Mouse (Mus musculus) neural tube, embryonic 10.5 days (tissue): ENCODE measurements at regions not wholly inside any gene's neighbourhood (a gene's known extent, or its start where the extent isn't known, plus 50 kb on each side); places are given as distances from the start of the nearest gene placed in this dataset.
A peak's percentile ranks its signal among the peaks of the same experiment; 100 is the strongest.
"Not testable (repeated sequence)": the region's sequence is repeated elsewhere in the genome, so short reads cannot be mapped to it uniquely, and the experiment has no call there.

Experiments
- DNase-seq: peaks from one replicate; pipeline ENCODE4 v3.0.0-alpha.2; 2017; ENCODE audit warnings: low spot score; ENCODE audit errors: extremely low spot score

DNA sequence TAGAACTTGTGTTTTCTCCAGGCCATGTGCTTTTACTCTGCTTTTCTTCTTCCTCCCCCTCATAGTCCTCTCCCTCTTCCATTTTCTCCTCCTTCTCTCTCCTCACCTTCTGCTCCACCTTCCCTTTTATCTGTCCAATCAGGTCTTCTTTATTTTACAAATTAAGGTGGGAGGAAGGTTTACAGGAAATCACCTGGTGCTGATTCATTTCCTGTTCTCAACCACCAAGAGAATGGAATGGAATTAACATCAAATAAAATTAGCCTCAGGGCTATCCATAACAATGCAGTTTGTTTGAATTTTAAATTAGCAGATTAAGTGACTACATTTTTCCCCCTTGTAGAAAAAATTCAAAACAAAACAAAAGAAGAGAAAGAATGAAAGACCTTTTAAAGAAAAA, 414.3 kb upstream of the Slc39a10 start:
- no peak for DNase-seq

DNA sequence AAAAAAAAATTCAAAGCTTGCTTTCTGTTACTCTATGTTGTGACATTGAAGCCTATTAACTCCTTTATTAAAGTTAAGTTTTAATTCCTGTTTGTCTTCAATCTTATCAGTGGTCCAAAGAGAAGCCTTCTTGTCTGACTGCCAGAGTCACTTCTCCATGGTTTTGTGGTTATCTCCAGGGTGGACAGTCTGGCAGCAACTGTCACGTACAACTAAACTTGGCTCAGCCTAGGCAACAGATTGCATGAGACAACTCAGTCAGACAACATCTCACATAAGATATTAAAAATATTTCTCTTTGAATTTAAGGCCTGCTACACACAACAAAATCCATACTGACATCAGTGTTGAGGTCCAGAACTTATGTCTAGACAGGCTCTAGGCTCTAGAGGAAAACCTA, 406.7 kb upstream of the Slc39a10 start:
- DNase-seq = no peak

DNA sequence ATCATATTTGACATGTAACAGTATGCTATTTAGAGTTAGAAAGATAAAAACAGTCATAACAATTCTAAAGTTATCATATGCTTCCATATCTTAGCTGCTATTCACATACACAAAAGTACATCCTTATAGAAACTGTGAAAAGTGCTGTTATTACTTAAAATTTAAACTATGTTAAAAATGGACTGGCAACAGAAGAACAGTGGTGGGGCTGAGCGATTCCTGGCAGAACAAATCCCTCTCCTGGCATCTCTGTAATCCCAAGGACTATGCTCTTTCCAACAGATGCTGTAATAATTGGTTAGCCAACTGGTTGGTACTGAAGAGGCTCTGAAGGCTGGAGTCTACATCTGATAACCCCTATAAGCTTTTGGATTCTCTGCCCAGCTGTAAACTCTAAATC, 393.0 kb upstream of the Slc39a10 start:
- no peak for DNase-seq

DNA sequence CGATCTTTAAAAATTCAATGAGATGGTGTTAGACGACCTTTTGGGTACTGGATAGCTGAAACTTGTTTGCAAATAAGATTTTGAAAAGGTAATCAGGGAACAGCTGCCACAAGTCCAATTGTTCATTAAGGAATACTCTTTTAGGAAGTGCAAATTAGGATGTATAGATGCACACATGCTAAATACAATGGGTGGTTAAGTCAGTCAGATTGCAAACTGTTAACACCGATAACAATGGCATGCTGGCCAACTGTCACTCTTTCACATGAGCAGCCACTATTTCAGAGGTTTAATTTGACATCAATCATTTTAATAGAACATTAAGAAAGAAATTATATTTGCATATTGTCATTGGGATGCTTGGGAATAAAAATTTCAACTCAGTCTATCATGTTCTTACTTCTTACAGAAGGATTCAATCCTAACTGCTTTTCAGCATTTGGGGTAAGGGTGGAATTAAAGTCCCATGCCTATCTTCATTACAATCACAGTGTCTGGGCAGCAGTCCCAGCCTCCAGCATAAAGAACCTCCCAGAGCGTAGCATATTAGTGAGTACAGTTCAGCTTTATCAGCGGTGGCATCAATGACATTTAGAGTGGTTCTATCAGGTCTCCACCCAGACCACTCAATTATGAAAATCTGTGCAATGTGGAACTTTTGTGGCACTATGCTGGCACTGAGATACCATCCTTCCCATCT, 385.8 kb upstream of the Slc39a10 start:
- no peak for DNase-seq

DNA sequence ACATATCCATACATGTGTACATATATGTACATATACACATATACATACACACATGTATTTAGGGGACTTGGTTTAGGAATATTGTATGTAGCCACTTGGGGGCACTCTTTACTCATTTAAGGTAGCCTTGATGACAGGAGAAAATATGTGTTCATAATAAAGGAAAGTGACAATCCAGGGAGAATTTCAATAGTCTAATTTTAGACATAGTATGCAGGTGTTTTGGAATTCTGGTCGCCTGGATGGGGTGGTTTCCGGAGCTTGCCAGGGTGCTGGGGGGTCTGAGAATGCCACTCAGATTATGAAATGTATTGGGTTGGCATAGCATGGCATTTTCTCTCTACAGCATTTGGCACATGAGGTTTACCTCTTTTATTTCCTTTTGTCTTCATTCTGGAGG, 385.2 kb upstream of the Slc39a10 start:
- peak; percentile 14 for DNase-seq

DNA sequence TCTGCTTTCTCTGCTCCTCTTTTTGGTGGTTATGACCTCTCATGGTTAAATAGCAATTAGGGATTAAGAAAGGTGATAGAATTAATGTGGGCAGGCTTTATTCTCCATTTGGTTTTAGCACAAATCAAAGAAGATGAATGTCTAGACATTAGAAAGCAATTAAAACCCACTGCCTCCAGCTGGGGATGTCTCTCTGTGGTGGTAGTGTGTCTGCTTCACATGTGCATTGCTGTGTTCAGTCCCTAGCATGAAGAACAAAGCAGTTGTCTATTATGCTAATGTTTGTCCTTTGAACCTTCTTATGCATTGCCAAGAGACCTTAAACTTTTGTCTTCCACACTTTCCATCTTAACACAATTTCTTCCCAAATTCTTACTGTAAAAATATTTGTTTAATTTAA, 379.5 kb upstream of the Slc39a10 start:
- DNase-seq = no peak

DNA sequence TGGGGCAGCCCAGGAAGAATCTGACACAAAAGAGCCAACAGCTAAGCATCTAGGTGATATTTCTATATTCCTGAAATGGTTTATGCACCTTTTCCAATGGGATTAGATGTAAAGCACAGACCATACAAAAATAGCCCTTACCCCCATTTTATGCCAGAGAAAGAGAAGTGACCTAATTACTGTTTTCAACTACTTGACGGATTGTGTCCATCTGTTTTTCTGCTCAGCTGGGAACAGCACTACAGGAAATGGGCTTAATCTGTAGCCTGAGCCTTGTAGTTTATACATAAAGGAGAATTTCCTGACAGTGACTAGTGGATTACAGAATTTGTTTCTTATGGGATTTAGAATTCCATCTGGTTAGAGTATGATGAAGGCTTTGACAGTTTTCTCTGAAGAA, 371.0 kb upstream of the Slc39a10 start:
- no peak for DNase-seq

DNA sequence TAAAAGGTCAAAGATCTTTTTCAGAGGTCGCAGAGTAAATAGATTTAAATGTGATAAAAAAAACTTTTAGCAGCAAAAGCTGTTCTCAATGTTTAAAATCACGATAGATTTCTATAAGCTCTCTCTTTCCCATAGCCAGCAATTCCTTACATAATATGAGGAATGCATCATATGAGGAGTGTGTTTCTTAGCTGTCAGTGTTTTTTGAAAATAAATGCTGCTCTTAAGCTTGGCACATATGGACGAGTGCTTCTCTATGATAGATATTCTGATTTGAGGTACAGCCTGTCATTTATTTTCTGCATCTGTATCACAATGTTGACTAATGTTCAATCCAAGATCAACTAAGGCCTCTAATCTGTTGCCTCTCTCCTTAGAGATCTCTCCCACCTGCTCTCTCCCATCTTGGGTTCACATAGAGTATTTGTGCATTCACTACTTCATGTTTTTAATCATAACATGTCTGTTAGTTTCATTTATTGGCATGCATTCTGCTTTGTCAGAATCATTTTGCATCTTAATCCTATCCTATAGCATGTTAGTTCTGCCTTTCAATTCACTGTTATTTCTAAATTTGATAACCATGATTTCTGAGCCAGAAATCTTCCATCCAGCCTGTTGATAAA, 369.0 kb upstream of the Slc39a10 start:
- no peak for DNase-seq

DNA sequence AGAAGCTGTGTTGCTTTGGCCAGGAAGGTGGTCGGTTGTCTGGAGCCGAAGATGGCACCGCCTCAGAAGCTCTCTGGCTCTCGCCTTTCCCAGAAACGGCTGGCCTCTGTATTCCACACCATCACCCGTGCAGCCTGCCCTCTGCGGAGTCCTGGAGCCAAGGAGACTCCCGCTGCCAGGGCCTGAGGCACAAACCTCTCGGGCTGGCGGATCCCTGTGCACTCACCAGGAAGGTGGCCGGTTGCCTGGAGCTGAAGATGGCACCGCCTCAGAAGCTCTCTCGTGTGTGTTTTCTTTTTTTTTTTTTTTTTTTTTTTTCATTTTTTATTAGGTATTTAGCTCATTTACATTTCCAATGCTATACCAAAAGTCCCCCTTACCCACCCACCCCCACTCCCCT, 358.1 kb upstream of the Slc39a10 start:
- DNase-seq = not testable (repeated sequence)

DNA sequence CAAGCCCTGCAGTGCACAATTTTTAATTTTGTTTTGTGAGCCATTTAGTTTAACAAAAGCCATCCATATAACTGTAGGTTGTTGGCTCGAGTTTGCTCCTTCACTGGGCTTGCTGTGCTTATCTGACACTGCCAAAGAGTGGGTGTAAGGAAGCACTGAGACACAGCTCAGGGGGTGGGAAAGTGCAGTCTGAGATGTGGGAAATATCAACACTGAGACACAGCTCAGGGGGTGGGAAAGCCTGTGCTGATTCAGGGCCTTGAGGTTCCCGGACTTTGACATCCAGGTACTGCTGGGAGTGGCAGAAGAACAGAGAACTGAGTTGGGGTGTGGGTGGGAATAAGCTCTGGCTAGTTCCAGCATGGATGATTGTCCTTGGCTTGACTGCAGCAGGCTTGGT, 324.4 kb upstream of the Slc39a10 start:
- no peak for DNase-seq

DNA sequence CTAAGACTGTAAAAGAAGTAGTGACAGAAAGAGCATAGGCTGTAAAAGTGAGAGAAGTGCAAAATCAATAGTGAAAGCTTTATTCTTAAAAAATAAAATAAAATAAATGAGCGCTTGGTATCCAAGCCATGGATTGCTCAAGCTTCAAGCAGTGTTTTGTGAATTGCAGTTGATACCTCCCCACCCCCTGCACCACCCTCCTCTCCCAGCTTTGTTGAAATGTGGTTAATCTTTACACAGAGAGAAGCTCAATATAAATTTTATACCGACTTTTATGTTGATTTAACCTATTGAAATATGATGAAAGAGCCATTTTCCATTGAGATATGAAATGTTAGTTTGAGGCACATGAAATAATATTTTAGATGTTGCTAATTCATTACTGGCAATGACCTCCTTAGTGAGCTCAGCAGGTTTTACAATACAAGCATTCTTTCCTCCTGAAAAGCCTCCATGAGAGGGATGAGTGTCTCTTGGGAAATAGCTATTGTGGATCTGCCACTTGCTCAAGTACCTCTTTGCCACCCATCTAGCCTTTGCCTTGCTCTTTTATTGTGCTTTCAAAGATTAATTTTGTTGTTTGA, 323.9 kb upstream of the Slc39a10 start:
- DNase-seq = no peak

DNA sequence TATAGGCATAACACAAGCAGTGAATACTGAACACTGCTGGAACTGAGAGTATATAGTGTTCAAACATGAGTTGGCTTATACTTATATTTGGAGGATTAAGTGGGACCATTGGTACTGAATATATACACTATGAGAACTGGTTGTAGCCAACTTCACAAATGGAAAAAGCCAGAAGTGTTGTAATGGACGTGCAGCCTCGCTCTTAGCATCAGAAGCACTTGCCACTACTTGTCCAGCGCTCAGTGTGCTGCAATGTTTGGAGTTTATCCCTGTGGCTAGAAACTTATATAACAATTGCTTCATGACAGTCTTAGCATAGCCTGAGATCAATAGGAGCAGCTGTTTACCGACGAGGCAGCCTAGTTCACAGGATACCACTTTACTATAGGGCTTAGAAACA, 320.8 kb upstream of the Slc39a10 start:
- DNase-seq = no peak

DNA sequence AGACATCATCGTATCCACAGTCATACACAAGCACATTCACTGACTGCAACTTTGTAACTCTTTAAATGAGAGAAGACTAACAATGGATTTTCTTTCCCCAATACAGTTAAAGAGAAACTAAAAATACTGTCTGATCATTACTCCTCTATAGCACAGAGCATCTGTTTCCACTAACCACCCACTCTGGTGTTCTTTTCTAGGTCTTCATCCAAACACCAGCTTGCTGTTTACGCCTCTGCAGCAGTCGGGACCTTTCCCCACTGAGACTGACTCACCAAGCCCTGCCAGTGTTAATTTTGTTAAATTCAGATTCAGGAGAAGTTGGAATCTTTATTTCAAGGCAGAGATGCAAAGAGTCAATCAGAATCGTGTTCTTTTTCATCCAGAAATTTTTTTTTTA, 300.3 kb upstream of the Slc39a10 start:
- DNase-seq = no peak

DNA sequence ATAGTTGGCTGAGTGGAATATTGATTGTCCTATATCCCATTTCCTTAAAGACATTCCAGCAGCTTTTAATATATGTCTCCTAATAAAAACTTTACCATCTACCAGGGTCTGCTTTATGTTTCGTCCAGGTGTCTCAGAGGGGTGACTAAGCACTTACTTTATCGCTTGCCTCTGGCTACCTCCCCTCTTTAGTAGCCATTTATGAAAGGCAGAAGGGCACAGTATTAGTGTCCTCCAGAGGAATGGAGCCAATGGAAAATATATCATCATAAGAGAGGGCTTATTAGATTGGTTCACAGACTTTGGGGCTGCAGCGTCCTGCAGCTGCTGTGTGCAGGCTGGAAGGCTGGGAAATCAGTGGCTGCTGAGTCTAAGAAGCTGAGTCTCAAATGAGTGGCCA, 271.8 kb upstream of the Slc39a10 start:
- no peak for DNase-seq

DNA sequence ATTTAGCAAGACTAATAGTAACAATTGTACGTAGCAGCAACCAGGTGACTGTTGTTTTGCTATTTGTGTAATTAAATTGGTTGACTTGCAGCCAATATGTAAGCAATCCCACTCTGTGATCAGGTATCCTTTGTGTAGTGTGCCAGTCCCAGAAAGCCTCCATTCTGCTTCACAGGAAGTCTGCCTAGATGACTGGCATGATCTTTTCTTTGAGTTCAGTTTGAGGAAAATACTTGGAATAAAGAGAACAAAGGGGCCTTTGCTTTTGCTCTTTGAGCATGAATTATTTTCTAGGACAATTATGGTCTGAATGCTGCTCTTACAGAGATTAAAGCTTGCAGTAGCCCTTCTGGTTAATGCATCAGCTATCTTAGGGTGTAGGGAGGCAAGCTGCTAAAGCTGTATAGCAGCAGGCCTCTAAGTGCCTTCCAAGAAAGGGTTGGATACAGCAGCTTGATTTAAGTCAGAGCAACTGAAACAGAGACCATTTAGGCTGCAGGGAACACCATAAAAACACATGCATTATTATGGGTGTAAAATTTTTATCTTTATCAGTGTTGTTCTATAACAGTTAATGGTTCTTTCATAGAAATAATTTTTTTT, 271.3 kb upstream of the Slc39a10 start:
- no peak for DNase-seq

DNA sequence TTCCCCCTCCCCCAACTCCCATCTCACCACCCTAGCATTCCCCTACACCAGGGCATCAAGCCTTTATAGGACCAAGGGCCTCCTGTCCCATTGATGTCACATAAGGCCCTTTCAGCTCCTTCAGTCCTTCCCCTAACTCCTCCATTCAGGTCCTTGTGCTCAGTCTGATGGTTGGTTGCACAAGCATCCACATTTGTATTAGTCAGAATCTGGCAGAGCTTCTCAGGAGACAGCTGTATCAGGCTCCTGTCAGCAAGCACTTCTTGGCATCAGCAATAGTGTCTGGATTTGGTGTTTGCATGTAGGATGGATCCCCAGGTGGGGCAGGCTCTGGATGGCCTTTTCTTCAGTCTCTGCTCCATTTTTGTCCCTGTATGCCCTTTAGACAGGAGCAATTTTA, 237.4 kb upstream of the Slc39a10 start:
- DNase-seq = not testable (repeated sequence)

DNA sequence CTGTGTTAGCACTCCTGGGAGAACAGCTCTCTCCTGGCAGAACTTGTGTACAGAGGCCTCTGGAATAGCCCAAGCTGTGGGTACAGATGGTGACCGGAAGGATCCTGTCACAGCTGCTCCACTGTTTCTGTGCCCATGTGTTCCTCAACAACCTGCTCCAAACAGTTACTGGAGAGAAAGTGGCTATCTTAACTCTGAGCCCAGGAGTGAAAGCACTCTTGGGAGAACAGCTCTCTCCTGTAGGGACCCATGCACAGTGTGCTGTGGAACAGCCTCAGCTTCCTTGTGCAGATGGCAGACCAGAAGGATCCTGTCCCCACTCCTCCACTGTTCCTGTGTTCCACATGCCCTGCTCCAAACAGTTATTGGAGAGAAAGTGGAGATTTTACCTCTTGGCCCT, 227.0 kb upstream of the Slc39a10 start:
- DNase-seq = no peak

DNA sequence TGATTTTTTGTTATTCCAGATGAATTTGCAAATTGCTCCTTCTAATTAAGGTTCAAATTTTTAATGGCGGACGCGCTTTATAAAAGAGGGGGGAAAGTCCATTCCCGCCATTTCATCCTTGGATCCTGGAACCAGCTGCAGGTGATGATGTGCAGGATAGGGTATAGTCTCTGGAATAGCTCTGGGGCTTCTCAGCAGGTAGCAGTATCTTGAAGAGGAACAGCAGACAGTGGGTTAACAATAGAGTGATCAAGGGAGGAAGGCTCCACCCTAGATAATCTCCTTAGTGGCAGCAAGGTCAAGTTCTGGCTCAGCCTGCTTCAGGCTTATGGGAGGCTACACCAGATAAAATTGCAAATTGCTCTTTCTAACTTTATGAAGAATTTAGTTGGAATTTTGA, 224.0 kb upstream of the Slc39a10 start:
- DNase-seq = not testable (repeated sequence)

DNA sequence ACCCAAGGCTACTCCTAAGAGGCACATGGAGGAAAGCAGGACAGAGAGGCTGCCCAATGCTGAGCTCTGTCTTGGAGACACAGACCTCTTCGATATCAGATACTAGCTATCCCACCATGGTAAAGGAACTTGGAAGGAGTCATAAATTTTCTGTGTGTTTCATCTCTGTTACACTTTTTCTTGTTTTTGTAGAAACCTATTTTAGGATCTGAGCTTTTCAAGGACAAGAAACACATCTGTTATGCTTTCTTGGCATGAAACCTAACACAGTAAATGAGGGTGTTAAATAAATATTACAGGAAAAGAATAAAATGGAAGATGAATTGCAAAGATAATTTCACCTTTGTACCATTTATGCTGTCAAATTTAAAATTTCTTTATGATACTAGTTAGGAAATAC, 219.8 kb upstream of the Slc39a10 start:
- no peak for DNase-seq

DNA sequence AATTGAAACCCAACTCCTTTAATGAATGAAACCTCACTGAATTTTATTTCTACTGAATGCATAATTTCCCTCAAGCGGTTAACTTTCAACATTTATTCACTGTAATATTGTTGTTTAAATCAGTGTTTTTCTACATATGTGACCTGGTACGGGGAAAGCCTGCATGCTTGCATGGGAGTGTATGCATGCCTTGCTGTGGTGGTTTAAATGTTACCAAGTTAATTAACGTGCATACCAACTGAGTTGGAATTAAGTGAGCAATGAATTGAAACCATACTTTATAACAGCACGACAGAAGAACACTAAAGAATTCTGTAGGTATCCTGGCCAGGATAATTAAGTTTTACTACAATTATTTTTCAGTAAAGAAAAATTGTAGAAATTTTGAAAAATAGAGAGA, 211.4 kb upstream of the Slc39a10 start:
- no peak for DNase-seq

DNA sequence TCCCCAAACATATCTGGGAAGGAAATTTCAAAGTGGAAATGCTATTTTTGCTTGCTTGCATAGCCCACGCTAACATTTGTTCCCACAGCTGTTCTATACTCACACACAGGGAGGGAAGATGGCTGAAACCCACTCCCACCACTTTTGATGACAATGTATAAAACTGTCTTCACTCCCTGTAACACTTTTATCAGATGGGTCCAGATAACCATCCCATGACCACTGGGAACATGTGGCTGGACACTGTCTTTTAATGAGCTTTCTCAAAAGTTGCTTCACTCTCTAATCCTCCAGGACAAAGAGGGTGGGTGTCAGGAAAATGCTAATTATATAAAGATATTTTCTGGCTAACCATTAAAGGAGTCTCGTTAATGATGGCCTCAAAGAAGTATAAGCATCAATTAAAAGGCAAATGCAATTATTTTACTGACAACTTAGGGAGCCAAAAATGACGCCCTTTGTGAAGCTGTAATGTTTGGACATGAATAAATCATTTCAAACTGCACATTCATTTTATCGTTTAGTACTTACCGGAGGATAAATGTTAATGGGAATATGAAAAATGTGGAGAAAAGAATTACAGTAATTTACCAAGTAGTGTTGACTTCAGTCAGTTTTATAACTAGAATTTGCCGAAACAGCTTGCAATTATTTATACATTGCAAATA, 210.8 kb upstream of the Slc39a10 start:
- no peak for DNase-seq
